Mouse (Mus musculus): ENCODE measurements around the gene Plekhg6. TPM values are rescaled to one million over a fixed set of nuclear protein-coding genes. Genes with fewer than 3 reads are reported as not detected.

Plekhg6 gene
- under 1 TPM in 2 of 4 experiments, not detected in 2; 0.06 to 0.09 TPM for total RNA-seq (2022)

DNA sequence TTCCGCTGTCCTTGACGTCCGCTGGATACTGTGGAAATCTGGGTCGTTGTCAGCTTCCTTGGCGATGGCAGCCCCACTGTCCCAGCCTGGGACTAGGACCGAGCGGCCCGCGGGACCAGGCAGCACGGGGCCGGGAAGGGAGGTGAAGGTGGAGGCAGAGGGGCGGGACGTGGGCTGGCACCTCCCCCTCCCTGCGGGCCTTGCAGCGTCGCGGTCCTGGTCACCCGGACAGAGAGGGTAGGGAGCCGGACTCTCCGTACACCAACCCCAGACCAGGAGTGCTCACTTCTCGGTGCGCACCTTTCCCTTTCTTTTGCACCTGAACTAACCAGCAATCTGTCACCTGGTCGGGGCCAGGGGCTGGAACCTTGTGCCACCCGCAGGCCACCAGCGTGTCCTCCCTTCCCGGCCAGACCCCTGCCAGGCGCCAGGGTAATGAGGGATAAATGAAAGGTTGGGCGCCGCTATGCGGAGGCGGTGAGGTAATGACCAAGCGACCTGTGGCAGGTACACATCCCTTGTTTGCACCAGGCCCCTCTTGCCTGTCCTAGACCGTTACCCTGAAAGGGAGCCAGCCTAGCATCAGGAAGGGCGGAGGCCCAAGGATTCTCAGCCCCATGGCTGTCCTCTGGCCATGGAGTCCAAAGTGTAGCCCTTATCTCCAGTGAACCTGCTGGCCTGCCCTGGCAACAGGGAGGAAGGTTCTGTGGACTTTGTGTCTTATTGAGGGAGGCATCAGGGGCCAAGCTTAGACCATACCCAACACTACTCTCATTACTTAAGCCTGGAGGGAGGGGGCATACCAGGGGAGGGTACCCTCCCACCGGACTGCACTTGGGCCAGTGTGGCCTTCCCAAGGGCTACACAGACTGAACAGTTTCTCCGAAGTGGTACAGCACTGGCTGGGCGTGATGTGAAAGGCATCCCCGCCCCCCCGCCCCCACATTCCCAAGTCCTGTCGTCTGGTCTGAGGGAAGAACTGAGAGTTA is at the start of gene Plekhg6:
Gene Plekhg6, minus strand, starts transcription at position 422 of the 989 bp plus-strand sequence.
- DNase-seq (ENCODE audit: low spot score): no peak

DNA sequence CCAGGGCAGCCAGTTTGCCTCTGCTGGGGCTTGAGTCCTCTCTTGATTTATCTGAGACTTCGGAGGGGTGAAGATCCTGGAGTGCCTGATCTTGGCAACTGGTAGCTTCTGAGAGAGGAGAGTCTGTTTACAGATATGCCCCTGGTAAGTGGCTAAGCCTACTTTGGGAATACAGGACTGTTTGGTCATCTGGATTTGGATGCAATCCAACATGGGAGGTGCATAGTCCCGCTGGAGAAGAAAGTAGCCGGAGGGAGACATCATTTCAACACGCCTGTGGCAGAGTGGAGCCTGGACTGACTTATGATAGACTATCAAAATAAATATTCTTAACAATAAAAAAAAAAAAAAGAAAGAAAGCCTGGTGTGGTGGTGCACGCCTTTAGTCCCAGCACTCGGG is 49.1 kb upstream of the Plekhg6 start:
- DNase-seq (ENCODE audit: low spot score): no peak

DNA sequence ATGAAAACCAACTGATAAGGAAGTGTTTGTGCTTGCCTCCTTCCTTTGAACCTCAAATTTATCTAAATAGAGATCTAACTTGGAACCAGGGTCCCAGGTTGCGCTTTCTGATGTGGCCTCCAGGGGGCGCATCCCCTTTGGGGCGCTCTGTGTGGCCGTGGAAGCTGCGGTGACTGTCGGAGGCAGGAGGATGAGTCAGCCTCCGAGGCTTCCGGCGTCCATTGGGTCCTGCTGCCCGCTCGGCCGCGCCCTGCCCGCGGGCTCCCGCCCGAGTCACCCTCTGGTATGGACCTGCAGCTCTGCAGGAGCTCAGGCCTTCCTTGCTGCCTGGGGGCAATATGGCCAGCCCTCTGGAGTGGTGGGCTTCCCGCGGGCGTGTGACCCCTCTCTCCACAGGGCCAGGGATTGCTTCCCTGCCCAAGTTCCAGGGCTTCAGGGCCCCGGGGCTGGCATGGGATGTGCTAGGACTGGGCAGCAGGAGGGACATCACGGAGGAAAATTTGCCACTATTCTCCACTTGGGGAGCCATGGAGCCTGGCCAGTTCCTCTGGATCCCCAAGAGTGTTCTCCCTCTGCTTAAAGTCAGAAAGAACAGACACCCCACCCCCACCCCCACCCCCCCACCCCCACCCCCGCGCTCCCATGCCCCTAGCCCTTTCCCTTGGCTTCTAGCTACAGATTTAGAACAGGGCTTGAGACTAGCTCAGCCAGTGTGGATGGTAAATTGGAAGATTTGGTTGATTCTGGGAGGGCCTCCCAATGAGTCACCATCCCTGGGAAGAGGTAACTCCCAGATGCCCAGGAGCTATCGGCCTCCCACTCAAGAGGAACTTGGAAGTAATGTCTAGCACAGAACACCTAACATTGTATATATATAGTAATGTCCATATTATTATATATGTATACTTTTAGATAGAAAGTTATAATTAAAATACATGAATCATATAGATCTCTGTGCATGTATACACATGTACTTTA is 46.1 kb upstream of the Plekhg6 start:
- peak; percentile 83 for DNase-seq (ENCODE audit: low spot score)

DNA sequence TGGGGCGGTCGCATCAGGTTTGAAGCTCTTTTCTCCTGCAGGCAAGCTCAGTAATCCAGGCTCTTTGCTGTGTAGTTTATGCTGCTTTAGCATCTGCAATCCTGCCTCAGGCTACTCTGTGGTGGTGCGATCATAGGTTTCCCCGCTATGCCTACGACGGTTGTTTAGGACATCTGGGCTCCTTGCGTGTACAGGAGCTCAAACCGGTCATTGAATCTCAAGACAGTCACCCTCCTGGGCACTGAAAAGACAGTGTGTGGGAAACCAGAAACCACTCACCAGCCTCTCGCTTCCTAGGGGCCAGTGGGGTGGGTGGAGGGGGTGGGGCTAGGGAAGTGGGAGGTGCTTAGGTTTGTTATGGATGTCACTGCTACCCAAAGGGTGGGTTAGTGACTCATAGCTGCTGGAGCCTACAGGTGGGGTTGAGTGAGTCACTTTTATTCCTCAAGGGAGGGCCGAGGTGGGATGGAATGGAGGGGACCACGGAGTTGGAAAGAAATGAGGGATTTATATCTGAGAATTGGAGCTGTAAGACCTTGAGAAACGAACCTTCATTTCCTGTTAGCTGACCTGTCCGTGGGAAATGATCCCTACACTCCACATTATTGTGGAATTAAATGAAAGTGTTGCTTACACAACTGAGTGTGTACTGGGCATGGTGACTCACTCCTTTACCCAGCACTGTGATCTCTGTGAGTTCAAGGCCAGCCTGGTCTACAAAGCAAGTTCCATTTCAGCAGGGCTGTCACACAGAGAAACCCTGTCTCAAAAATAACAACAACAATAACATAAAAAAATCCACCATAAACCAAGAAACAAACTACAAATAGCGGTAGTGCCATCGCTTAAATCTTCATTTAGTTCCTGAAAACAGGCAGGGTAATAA is 44.9 kb upstream of the Plekhg6 start:
- DNase-seq (ENCODE audit: low spot score): no peak

DNA sequence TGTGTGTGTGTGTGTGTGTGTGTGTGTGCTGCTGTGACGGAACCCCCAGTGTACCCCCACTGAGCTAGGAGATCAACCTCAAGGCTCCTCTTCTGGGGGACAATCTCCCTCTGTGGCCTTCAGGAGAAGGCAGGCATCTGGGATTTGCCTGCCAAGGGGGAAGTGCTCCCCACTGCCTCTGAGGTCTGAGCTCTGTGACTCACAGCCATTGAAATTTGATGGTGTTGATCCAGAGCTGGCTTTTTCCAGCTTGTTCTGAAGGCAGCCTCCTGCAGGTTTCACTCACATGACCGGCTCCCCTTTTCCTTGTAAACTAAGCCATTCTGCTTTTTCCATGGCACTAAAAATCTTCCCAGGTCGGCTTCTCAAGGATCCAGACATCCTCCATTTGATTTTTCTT is 43.6 kb upstream of the Plekhg6 start:
- DNase-seq (ENCODE audit: low spot score): no peak

DNA sequence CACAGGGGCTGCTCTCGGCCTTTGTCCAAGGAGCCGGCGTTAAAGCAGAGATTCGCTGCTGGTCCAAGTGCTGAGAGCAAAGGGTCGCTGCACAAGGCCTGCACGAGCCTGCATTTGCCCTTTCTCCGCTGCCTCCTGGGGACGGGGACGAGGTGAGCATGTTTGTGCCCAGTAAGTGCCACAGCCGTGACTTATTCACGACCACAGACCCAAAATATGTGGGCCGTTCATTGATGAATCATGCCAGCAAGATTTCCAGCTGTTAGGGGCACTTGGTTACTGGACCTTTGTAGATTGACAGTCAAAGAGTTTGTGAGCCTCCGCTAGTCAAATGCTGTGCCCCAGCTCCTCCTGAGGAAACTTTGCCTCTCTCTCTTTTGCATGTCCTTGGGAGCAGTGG is 42.9 kb upstream of the Plekhg6 start:
- DNase-seq (ENCODE audit: low spot score): no peak

DNA sequence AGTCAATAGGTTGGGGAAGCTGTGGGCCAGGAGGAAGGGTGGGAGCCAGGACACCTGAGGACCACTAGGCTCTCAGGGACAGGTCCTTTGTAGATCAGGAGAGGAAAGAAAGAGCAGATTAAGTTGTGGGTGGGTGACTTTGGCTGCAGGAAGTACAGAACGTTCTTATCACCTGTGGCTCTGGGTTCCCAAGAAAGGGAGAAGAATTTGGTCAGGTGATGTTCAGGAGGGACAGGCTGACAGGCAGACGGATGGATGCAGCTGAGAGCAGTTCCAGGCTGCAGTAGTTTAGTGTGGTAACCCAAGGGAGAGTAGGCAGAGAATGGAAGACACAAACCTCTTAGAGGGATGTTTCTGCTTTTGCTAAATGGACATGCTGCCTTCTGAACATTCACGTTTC is 42.5 kb upstream of the Plekhg6 start:
- no peak for DNase-seq (ENCODE audit: low spot score)

DNA sequence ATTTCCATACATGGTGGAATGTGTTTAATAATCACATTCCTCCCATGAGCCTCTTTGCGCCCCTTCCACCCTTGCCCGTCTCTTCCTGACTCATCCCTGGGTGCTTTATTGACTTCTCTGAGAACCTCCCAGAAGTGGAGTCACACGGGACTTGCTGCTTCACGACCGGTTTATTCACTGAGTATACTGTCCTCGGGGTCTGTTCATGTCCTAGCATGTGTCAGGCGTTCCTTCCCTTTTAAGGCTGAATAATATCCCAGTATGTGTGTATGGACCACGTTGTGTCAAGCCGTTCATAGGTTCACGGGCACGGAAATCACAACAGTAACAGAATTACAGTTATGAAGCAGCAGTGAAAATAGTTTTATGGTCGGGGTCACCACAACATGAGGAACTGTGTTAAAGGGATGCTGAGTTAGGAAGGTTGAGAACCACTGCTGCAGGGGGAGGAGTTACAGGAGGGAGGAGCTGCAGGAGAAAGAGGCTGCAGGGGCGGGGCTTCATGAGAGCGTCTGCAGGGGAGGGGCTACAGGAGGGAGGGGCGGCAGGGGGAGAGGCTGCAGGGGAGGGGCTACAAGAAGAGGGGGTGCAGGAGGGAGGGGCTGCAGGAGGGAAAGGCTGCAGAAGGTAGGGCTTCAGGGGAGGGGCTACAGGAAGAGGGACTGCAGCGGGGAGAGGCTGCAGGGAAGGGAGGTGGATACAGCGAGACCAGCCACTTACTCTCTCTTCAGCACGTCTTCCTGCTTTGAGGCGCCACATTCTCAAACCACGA is 41.6 kb upstream of the Plekhg6 start:
- DNase-seq (ENCODE audit: low spot score): no peak

DNA sequence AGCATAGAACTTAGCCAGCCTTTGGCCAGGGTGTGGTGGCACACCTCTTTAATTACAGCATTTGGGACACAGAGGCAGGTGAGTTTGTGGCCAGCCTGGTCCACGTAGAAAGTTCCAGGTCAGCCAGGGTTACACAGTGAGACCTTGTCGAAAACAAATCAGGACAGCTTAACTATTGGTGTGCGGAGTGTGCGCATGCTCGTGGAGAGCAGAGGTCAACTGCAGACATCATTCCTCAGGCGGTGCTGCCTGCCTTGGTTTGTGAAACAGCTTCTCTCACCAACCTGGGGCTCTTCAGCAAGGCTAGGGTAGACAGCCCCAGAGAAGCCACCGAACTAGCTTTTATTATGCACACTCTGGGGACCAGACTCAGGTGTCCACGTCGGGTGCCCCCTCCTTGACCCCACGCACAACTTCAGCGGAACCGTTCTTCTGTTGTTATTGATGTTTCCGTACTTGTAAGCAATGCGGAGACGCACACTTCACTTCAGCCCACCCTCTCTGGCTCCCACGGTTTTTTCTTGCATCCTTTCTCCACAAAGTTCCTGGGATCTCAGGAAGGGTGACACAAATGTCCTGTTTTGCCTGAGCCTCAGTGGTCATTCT is 40.0 kb upstream of the Plekhg6 start:
- DNase-seq (ENCODE audit: low spot score): no peak

DNA sequence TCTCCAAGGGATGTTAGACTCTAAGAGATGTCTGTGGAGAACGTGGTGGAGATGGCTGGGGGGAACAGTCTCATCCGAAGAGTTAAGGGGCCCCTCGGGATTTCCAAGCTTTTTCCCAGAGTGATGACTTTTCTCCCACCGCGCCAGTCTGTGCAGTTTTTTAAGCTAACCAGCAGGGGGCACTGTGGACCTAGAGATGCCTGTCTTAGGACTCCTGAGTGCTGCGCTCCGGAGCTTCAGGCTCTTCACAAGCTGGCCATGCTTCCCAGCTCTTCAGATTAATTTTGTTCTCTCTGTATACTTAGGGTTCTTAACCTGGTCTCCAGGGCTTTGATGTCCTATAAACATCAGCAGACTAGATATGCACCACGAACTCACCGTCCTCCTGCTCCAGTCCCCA is 38.2 kb upstream of the Plekhg6 start:
- DNase-seq (ENCODE audit: low spot score): peak; percentile 82

DNA sequence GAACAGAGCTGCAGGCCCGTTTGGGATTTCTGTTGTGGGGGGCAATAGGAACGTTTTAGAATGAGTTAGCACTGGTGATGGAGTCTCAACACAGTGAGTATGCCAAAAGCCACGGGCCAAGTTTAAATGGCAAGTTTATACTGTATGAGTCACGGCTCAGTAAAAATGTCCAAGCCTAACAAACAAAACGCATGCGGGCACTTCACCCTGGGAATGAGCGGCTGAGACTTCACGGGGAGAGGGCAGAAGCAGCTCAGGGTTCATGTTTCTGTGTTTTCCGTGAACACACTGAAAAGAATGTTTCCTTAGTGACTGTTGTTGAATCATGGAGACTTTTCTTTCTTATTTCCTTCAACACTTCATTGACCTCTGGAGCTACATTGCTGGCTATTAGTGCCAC is 32.7 kb upstream of the Plekhg6 start:
- DNase-seq (ENCODE audit: low spot score): no peak

DNA sequence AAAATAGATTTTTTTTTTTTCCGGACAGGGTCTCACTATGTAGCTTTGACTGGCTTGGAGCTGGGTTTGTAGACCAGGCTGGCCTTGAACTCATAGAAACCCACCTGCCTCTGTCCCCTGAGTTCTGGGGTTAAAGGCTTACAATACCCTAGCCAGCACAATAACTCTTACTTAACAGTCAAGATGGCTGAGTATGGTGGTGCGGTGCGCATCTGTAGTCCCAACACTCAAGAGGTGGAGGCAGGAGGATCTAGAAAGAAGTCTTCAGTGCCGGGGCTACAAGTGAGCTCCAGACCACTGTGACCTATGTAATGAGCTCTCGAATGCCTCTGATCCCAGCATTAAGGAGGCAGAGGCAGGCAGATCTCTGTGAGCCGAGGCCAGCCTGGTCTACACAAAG is 31.1 kb upstream of the Plekhg6 start:
- no peak for DNase-seq (ENCODE audit: low spot score)

DNA sequence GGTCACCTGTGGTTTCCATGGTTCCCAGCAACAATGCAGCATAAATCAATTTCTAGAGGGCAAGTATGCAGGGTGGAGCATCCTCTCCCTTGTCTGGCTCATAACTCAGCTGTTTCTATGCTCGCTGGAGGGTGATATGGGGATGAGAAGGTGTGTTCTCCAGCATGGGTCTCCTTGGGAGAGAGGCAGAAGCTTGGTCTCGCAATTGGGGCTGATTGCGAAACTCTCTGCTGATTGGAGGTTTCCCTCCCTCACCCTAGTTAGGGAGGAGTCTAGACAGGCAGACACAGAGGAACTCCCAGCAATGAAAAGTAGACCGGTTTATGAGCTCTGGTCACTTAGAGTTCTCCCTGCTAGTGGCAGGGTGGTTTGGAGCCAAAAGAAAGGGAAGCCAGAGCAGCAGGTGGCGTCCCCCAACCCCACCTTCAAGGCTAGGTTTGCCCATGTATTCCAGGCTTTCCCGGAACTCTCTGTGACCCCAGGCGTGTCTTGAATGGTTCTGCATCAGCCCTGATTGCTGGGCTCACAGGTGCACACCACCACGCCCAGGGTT is 30.5 kb upstream of the Plekhg6 start:
- DNase-seq (ENCODE audit: low spot score): no peak

DNA sequence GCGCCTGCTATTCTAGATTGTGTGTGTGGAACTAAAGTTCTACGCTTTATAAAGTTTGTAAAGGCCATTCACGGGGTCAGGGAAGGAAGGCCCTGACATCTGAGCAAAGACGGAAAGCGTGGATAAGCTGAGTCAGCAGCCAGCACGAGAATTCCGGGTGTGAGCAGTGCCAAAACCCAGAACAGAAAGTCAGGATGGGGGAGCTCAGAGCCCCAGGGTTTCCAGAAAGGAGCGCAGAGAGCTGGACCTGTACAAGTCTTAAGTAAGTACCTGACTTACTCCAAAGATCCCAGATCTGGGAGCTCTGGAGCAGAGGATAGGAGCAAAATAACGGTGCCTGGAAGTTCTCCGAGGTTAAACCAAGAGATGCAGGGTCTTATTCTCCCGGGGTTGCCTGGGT is 30.0 kb upstream of the Plekhg6 start:
- DNase-seq (ENCODE audit: low spot score): no peak

DNA sequence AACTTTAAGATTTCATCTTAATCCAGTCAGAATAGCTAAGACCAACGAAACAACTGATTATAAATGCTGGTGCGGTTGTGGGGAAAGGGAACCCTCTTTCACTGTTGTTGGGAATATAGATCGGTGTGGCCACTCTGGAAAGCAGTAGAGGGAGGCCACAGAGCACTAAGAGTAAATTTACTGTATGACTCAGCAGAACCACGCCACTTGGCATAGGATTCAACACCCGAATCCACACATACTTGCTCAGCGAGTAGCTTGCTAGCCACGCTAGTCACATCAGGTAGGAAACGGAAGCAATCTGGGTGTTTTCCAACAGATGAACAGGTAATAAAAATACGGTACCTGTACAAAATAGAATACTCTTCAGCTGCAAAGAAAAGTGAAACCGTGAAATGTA is 27.1 kb upstream of the Plekhg6 start:
- DNase-seq (ENCODE audit: low spot score): no peak

DNA sequence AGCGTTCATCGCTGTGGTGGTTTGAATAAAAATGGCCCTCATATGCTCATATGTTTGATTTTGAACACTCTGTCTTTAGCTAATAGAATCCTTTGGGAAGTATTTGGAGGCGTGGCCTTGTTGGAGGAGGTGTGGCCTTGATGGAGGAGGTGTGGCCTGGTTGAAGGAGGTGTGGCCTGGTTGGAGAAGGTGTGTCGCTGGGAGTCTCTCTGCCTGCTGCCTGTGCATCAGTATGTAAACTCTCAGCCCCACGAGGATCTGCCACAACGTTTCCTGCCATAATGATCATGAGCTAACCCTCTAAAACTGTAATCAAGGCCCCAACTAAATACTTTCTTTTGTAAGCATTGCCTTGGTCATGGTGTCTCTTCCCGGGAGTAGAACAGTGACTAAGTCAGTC is 26.6 kb upstream of the Plekhg6 start:
- no peak for DNase-seq (ENCODE audit: low spot score)

DNA sequence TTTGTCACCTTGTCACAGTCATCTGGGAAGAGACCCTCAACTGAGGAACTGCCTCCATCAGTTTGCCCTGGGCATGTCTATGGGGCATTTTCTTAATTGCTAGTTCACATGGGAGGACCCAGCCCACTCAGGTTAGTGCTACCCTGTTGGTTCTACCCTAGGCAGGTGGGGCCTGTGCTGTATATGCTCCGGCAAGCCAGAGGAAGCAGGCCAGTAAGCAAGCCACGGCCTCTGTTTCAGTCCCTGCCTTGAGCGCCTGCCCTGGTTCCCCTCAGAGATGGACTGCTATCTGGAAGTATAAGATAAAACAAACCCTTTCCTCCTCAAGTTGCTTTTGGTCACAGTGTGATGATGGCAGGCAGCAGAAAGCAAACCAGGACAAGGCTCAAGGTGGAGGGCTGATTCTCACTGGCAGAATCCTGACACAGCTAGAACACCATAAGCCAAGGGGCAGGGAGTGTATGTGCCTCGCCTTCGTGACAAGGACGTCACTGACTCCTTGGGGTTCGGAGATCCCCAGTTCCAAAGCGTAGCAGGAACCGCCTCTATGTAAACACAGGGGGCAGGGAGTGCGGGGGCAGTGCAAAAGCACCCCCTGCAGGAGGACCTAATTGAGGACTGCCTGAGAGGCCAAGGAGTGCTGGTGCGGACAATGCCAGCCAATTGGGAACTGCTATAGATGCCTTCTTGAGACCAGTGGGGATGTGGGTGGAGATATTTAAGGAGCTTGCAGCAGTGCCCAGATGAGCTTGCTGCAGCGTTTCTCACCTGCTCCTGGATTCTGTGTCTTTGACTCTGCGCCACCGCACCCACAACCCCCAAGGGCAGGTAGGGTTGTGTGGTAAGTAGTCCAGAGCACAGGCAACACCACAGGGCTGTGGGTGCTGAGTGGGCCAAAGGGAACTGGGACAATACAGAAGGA is 25.1 kb upstream of the Plekhg6 start:
- no peak for DNase-seq (ENCODE audit: low spot score)

DNA sequence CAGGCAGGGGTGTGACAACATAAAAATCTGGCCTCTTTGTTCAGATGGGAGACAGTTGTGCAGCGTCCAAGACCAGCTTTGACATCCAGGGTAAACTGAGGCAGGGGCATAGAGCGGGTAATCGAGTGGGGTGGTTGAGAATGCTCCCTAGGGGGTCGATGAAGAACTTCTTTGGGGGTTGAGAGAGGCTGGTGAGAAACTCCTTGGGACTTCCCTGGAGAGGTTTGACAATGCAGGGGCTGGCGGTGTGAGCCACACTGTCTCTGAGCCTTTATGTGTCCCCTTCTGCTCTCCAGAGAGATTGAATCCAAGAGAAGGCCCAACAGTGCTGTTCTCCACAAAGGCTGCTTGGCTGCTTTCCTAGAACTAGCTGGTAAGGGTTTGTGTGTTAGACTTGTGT is 9.3 kb upstream of the Plekhg6 start:
- no peak for DNase-seq (ENCODE audit: low spot score)

DNA sequence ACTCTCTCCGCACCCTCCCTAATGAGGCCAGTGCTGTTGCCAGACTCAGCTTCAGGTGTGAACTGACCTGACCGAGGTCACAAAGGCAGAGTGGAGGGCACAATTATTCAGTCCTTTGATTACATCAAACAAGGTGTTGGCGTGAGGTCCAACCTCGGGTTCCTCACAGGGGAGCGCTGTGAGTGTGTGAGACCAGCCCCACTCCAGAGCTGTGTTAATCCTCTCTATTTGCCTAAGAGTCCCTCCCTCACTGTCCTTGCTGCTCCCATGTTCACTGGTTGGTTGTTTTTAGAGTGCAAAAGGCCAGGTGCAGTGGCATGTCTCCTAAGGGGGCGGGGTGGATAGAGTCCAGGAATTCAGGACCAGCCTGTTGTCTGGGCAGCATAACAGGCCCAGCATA is 5.5 kb upstream of the Plekhg6 start:
- no peak for DNase-seq (ENCODE audit: low spot score)

Data from heart, adult 8-10 months (tissue).